Mouse (Mus musculus): ENCODE data around the gene Zic2.
"Not testable (repeated sequence)": the region's sequence is repeated elsewhere in the genome, so short reads cannot be mapped to it uniquely, and the experiment has no call there.

- not testable (repeated sequence) for TF ChIP-seq CTCF (IDR thresholded peaks at IDR 0.05; ENCODE audit: borderline replicate concordance, extremely low read depth, insufficient read depth, insufficient read length); POLR2A (IDR thresholded peaks at IDR 0.05; ENCODE audit: borderline replicate concordance, extremely low read depth, insufficient read depth, insufficient read length, poor library complexity, severe bottlenecking)
Measured at GRCm38 (mm10) chr14:122459332-122459731, 15.9 kb upstream of the Zic2 start.
